Mouse (Mus musculus) megakaryocyte progenitor cell, adult 5-6 weeks (primary cell): Measurements from ENCODE around the gene Etnk2. TPM values are rescaled to one million over a fixed set of nuclear protein-coding genes. Genes with fewer than 3 reads are reported as not detected.

ENCODE experiments used
- ATAC-seq: replicated peaks from 2 replicates; pipeline ENCODE4 v1.8.0; 2016; ENCODE audit warnings: mild to moderate bottlenecking, moderate TSS enrichment, inconsistent platforms; ENCODE audit not compliant: poor library complexity
- total RNA-seq, 2 experiments: library from RNA; stranded (forward) in 1 of 2; stranded (reverse) in 1 of 2; fragments of 157-497, 149-512 nt in 1 of 2; fragments of 200-1000 nt in 1 of 2; gene quantifications; 2 replicates each; pipeline versions ENCODE4 v1.2.3 to v1.2.4; 2015 to 2017

Gene Etnk2
- total RNA-seq, 2 experiments from 2014 or later, result not detected

- ATAC-seq, result no peak
Measured at GRCm38 (mm10) chr1:133350210-133350609, 13.2 kb upstream of the Etnk2 start, which contains the start of gene Ren1. Gene Ren1, plus strand, starts transcription at chr1:133350510.

- ATAC-seq, result no peak
Measured at GRCm38 (mm10) chr1:133351762-133352161, 11.6 kb upstream of the Etnk2 start.

- ATAC-seq, result peak; percentile 93
Measured at GRCm38 (mm10) chr1:133353371-133353809, 10.0 kb upstream of the Etnk2 start.

- no peak for ATAC-seq
Measured at GRCm38 (mm10) chr1:133355469-133355868, 7.9 kb upstream of the Etnk2 start.

- ATAC-seq, result no peak
Measured at GRCm38 (mm10) chr1:133355912-133356311, 7.5 kb upstream of the Etnk2 start.

GRCm38 (mm10) chr1:133356330-133356729 lies 7.0 kb upstream of the Etnk2 start:
- ATAC-seq, result no peak

GRCm38 (mm10) chr1:133361006-133361405 lies 2.4 kb upstream of the Etnk2 start:
- no peak for ATAC-seq

GRCm38 (mm10) chr1:133362103-133362502 lies 1.3 kb upstream of the Etnk2 start:
- ATAC-seq, result no peak

- no peak for ATAC-seq
Measured at GRCm38 (mm10) chr1:133364022-133364630, 754 bp downstream of the Etnk2 start.

GRCm38 (mm10) chr1:133364890-133365289 lies 1.5 kb downstream of the Etnk2 start:
- 0 out of 2 replicates have a peak, but pooled peaks have one; percentile 16 for ATAC-seq

- ATAC-seq, result no peak
Measured at GRCm38 (mm10) chr1:133366951-133367605, 3.7 kb downstream of the Etnk2 start.

GRCm38 (mm10) chr1:133367606-133368488 lies 4.5 kb downstream of the Etnk2 start:
- peak; percentile 41 for ATAC-seq

GRCm38 (mm10) chr1:133368644-133369043 lies 5.3 kb downstream of the Etnk2 start:
- no peak for ATAC-seq

GRCm38 (mm10) chr1:133370352-133370751 lies 7.0 kb downstream of the Etnk2 start:
- no peak for ATAC-seq

- no peak for ATAC-seq
Measured at GRCm38 (mm10) chr1:133371431-133371830, 8.1 kb downstream of the Etnk2 start.

GRCm38 (mm10) chr1:133372113-133372512 lies 8.7 kb downstream of the Etnk2 start:
- ATAC-seq, result no peak

GRCm38 (mm10) chr1:133375696-133376346 lies 12.4 kb downstream of the Etnk2 start:
- no peak for ATAC-seq

- ATAC-seq, result no peak
Measured at GRCm38 (mm10) chr1:133377547-133377946, 14.2 kb downstream of the Etnk2 start.

GRCm38 (mm10) chr1:133379254-133379985 lies 16.0 kb downstream of the Etnk2 start:
- no peak for ATAC-seq

GRCm38 (mm10) chr1:133379986-133380320 lies 16.6 kb downstream of the Etnk2 start:
- ATAC-seq, result no peak
